Mouse (Mus musculus) hindbrain, embryonic 11.5 days (tissue): ENCODE results near the gene Marcks. TPM values are rescaled to one million over a fixed set of nuclear protein-coding genes. Genes with fewer than 3 reads are reported as not detected.

Experiments
- ATAC-seq: fragments of 200-750 bp; cut with Nextera tagmentation; 2 replicates; pipeline ENCODE4 v1.8.0; 2017; ENCODE audit warnings: mild to moderate bottlenecking, moderate TSS enrichment, moderate library complexity; ENCODE audit not compliant: low FRiP score
- DNase-seq: peaks from one replicate; pipeline ENCODE4 v3.0.0-alpha.2; 2015; ENCODE audit warnings: low spot score
- H3K27ac ChIP-seq: fragments of 300-500 bp; sonication (generic); 2 replicates; pipeline ENCODE4 v1.5.1; 2014; ENCODE audit warnings: mild to moderate bottlenecking, low read depth, low read length
- H3K27me3 ChIP-seq: fragments of 300-500 bp; sonication (generic); 2 replicates; pipeline ENCODE4 v1.6.1; 2014; ENCODE audit warnings: mild to moderate bottlenecking, low read length, moderate library complexity, mixed read lengths; ENCODE audit not compliant: control insufficient read depth, insufficient read depth
- H3K36me3 ChIP-seq: fragments of 300-500 bp; sonication (generic); 2 replicates; pipeline ENCODE4 v1.6.1; 2014; ENCODE audit warnings: mild to moderate bottlenecking, low read length, moderate library complexity, mixed read lengths; ENCODE audit not compliant: control insufficient read depth, insufficient read depth
- H3K4me1 ChIP-seq: fragments of 300-500 bp; sonication (generic); replicated peaks from 2 replicates; pipeline ENCODE4 v1.6.1; 2014; ENCODE audit warnings: low read length, mixed read lengths; ENCODE audit not compliant: control insufficient read depth, insufficient read depth
- H3K4me2 ChIP-seq: fragments of 300-500 bp; sonication (generic); replicated peaks from 2 replicates; pipeline ENCODE4 v1.6.1; 2014; ENCODE audit warnings: mild to moderate bottlenecking, low read depth, low read length
- H3K4me3 ChIP-seq: fragments of 300-500 bp; sonication (generic); 2 replicates; pipeline ENCODE4 v1.5.1; 2014; ENCODE audit warnings: low read depth, low read length
- H3K9ac ChIP-seq: fragments of 300-500 bp; sonication (generic); 2 replicates; pipeline ENCODE4 v1.6.1; 2014; ENCODE audit warnings: low read depth, low read length
- H3K9me3 ChIP-seq: fragments of 300-500 bp; sonication (generic); 2 replicates; pipeline ENCODE4 v1.6.1; 2016; ENCODE audit warnings: low read length; ENCODE audit not compliant: control insufficient read depth
- WGBS: fragments of 180-500 bp; shearing (Covaris S2); extraction: QIAGEN DNeasy Blood & Tissue Kit; methylation state at CpG from one replicate; pipeline ENCODE4 v1.1.7; 2014; 5-methylcytosine and 5-hydroxymethylcytosine counted together
- polyA plus RNA-seq: library from polyadenylated mRNA; unstranded; fragments of >200 nt; fragmentation: Nextera tagmentation; extraction: Ambion mirVana; gene quantifications from 2 replicates; pipeline ENCODE4 v1.2.1, GENCODE M21; 2014

The Marcks gene
- polyA plus RNA-seq, 1 experiment from 2014 or later, result 453 TPM

DNA sequence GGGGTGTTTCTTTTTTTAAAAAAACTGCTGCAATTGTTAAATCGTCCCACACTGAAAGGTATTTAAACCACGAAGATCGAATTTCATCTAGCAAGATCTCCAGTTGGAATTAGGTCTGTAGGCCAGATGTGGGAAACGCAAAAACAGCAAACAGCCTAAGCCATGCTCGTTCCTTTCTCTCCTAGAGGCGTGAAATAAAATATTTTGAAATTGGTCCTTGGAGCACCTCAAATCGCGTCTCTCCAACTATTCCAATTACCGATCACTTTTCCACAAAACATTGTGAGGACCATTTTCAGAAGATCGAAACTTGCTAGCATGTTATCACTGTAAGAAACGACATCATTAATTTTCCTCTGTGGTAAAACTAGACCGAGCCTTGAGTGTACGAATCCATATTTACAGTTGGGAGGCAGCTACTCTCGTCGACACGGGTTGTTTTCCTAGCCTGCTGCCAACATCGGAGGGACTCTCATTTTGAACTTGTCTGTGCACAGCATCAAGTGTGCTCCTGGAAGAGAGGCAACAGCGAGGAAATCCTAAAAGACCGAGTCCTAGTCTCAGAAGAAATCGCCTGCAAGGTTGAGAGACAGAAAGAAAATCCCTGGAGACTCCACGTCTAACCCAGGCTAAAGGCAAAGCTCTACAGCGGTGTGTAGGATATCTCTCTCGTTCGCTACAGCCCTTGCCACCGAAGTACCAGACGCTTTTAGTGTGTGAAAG is 884 bp upstream of the Marcks start:
- WGBS, result under 1% methylated on average over 26 of the region's 26 CpGs
- no peaks in the 10 kb centered on the region for H3K9me3 ChIP-seq
- H3K27me3 ChIP-seq, result no peaks in the 10 kb centered on the region
- H3K9ac ChIP-seq, result peak overlapping the region; percentile 100
- H3K4me3 ChIP-seq, result peak overlapping the region; percentile 99
- H3K36me3 ChIP-seq, result no peaks in the 10 kb centered on the region
- ATAC-seq (no peak), DNase-seq (peak; percentile 79)
- H3K4me2 ChIP-seq, result peak overlapping the region; percentile 54
- peak overlapping the region; percentile 100 for H3K27ac ChIP-seq
- 0 out of 2 replicates have a peak, but pooled peaks cover 2% of the 10 kb centered on the region for H3K4me1 ChIP-seq

DNA sequence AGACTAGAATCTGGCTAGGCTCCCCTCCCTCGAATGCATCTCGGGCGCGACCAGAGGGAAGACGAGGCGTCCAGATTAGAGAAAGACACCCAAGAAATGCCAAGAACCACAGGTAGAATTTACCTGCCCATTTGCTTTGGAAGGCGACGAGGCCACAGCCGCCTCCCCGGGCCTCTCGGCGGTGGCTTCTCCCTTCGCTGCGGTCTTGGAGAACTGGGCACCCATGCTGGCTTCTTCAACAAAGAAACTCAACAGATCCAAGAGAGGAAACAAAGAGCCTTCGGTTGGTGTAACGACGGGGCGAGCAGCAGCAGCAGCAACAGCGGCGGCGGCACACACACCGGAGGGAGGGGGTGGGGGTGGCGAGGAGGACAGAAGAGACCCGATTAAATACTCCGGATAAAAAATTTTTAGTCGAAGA is 399 bp downstream of the Marcks start:
- Histone ChIP-seq H3K4me3 (peak overlapping the region; percentile 99), H3K9me3 (no peaks in the 10 kb centered on the region), H3K36me3 (no peaks in the 10 kb centered on the region), H3K4me2 (peak overlapping the region; percentile 5; the same call in 1 of the 2 replicates), H3K27ac (peak overlapping the region; percentile 100), H3K9ac (peak overlapping the region; percentile 100), H3K4me1 (0 out of 2 replicates have a peak, but pooled peaks cover 2% of the 10 kb centered on the region), H3K27me3 (no peaks in the 10 kb centered on the region)
- DNase-seq (peak; percentile 72), ATAC-seq (no peak)
- WGBS, result under 1% methylated on average over 26 of the region's 26 CpGs

DNA sequence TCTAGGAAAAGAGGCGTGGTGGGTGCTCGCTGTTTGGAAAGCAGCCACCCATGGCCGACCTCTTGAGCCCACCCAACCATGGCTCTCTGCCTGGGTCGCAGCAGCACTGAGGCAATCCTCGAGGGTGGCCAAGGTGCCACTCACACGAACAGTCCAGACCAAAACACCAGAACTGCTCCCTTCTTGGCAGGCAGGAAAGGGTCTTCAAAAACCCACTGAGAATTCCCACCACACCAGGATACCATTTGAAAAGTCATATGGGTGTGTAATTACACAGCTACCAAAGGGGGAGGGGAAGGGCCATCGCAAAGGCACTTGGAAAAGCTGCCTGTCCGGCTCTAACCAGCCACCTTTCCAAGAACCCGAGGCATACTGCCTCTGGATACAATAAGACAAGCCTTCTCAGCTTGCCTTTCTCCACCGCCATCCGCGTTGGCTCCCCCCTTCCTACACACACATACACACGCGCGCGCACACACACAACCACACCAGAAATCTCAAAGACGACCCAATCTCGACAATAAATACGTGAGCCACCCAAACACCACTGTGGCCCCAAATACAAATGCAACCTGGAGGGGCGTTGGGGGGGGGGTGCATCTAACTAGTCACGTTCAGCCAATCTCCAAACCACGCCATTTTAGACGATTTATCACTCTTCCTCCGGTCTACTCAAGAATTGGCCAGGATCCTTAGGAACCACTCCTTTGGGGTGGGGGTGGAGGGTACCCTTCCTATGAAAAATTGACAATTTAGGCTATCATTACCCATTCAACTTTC is 999 bp downstream of the Marcks start:
- peak overlapping the region; percentile 100 for H3K27ac ChIP-seq
- H3K36me3 ChIP-seq, result no peaks in the 10 kb centered on the region
- H3K9ac ChIP-seq, result peak overlapping the region; percentile 100
- WGBS, result under 1% methylated on average over 24 of the region's 24 CpGs
- 0 out of 2 replicates have a peak, but pooled peaks cover 2% of the 10 kb centered on the region for H3K4me1 ChIP-seq
- H3K9me3 ChIP-seq, result no peaks in the 10 kb centered on the region
- ATAC-seq (no peak), DNase-seq (peak; percentile 78)
- peak overlapping the region; percentile 99 for H3K4me3 ChIP-seq
- peak overlapping the region; percentile 20; the same call in 1 of the 2 replicates for H3K4me2 ChIP-seq
- no peaks in the 10 kb centered on the region for H3K27me3 ChIP-seq

DNA sequence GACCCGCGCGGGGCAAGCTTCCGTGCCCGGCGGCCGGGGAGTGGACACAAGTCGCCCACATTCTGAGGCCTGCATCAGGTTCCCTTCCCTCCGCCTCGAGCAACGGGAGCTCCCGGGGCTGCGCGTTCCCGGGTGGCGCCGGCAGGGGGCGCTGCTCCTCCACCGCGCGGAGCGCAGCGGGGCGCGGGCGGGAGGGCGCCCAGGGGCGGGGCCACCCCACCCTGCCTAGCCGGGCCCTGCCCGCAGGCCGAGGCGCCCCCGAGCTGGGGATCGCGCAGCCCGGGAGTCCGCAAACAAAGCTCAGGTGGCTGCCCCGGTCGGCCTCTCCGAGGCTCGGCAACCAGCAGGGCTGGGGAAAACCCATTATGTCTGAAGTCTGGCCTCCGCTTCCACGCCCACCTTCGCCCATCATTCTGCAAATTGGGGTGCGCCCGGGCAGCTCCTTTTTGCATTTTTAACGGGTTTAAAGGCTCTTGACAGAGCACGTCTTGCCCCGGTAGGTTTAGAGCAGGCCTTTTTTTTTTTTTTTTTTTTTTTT is 1.7 kb downstream of the Marcks start:
- H3K36me3 ChIP-seq, result no peaks in the 10 kb centered on the region
- peak overlapping the region; percentile 100 for H3K27ac ChIP-seq
- H3K4me1 ChIP-seq, result 0 out of 2 replicates have a peak, but pooled peaks cover 2% of the 10 kb centered on the region
- H3K27me3 ChIP-seq, result no peaks in the 10 kb centered on the region
- peak overlapping the region; percentile 100 for H3K9ac ChIP-seq
- peak; percentile 57 for ATAC-seq
- DNase-seq, result peak; percentile 93
- peak overlapping the region; percentile 48 for H3K4me2 ChIP-seq
- under 1% methylated on average over 34 of the region's 49 CpGs for WGBS
- H3K4me3 ChIP-seq, result peak overlapping the region; percentile 99
- no peaks in the 10 kb centered on the region for H3K9me3 ChIP-seq

DNA sequence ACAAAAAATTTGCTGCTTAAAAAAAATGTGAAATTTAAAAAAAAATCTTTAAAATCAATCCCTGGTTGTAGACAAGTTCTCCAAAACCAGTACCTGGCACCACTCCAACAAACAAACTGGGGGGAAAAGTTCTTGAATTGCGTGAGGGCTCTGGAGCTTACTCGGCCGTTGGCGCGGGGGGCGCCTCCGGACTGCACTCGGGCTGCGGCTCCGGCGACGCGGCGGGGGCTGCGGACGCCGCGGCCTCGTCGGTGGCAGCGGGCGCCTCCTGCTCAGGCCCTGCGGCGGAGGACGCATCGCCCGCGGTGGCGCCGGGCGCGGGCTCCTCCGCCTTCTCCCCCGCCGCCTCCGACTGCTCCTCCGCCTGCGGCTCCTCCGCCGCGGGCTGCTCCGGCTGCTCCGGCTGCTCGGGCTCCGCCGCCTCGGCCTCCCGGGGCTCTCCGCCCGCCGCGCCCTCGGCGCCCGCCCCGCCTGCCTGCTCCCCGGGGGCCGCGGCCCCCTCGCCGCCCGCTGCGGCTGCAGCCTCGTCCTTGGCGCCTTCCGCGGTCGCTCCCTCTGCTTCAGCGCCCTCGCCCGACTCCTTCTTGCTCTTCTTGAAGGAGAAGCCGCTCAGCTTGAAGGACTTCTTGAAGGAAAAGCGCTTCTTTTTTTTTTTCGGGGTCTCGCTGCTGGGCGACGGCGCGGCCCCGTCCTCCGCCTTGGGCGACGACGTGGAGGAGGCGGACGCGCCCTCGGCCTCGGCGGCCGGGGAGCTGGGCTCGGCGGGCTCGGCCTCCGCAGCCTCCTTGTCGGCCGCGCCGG is 2.6 kb downstream of the Marcks start:
- DNase-seq, result peak; percentile 68
- Histone ChIP-seq H3K27me3 (no peaks in the 10 kb centered on the region), H3K27ac (peak overlapping the region; percentile 100), H3K9ac (peak overlapping the region; percentile 100), H3K4me3 (peak overlapping the region; percentile 99), H3K4me2 (peak overlapping the region; percentile 48), H3K4me1 (no peaks in the 10 kb centered on the region), H3K36me3 (no peaks in the 10 kb centered on the region), H3K9me3 (no peaks in the 10 kb centered on the region)
- 0% methylated on average over 61 of the region's 99 CpGs for WGBS
- no peak for ATAC-seq

GRCm38 (mm10) chr10:37133876-37134708 is 4.6 kb downstream of the Marcks start:
- peak overlapping the region; percentile 99 for H3K4me3 ChIP-seq
- no peak overlapping the region; the same call in 1 of the 2 replicates for H3K9ac ChIP-seq
- no peaks in the 10 kb centered on the region for H3K27me3 ChIP-seq
- no peak for ATAC-seq
- WGBS, result 89% methylated on average over 4 of the region's 4 CpGs
- H3K36me3 ChIP-seq, result no peaks in the 10 kb centered on the region
- no peaks in the 10 kb centered on the region for H3K9me3 ChIP-seq
- H3K27ac ChIP-seq, result no peak overlapping the region
- peak; percentile 25 for DNase-seq
- no peaks in the 10 kb centered on the region for H3K4me1 ChIP-seq
- H3K4me2 ChIP-seq, result peak overlapping the region; percentile 48

- no peak overlapping the region for H3K4me2 ChIP-seq
- H3K9me3 ChIP-seq, result no peaks in the 10 kb centered on the region
- peak; percentile 38 for DNase-seq
- no peaks in the 10 kb centered on the region for H3K4me1 ChIP-seq
- no peak overlapping the region for H3K9ac ChIP-seq
- no peaks in the 10 kb centered on the region for H3K36me3 ChIP-seq
- H3K27me3 ChIP-seq, result no peaks in the 10 kb centered on the region
- ATAC-seq, result no peak
- H3K4me3 ChIP-seq, result no peak overlapping the region
- no peak overlapping the region for H3K27ac ChIP-seq
- 93% methylated on average over 4 of the region's 4 CpGs for WGBS
Observed at GRCm38 (mm10) chr10:37132671-37133070, 6.0 kb downstream of the Marcks start.
